Mouse (Mus musculus): Measurements from ENCODE around the gene Cbx1.
A peak's percentile ranks its signal among the peaks of the same experiment; 100 is the strongest.

The Cbx1 gene

GRCm38 (mm10) chr11:96788871-96789795 lies at the start of gene Cbx1:
Cbx1 (plus strand) TSS chr11:96789127.
- DNase-seq: peak; percentile 86

GRCm38 (mm10) chr11:96740796-96741195 lies 48.1 kb upstream of the Cbx1 start:
- no peak for DNase-seq

- DNase-seq: no peak
Measured at GRCm38 (mm10) chr11:96741995-96742394, 46.9 kb upstream of the Cbx1 start.

- DNase-seq: no peak
Measured at GRCm38 (mm10) chr11:96743000-96743399, 45.9 kb upstream of the Cbx1 start.

- no peak for DNase-seq
Measured at GRCm38 (mm10) chr11:96743891-96744290, 45.0 kb upstream of the Cbx1 start.

GRCm38 (mm10) chr11:96746648-96747047 lies 42.3 kb upstream of the Cbx1 start:
- no peak for DNase-seq

GRCm38 (mm10) chr11:96747555-96747954 lies 41.4 kb upstream of the Cbx1 start:
- no peak for DNase-seq

- DNase-seq: no peak
Measured at GRCm38 (mm10) chr11:96755298-96755697, 33.6 kb upstream of the Cbx1 start.

- DNase-seq: no peak
Measured at GRCm38 (mm10) chr11:96757421-96757820, 31.5 kb upstream of the Cbx1 start.

- DNase-seq: no peak
Measured at GRCm38 (mm10) chr11:96758402-96758801, 30.5 kb upstream of the Cbx1 start.

GRCm38 (mm10) chr11:96760042-96760441 lies 28.9 kb upstream of the Cbx1 start:
- peak; percentile 63 for DNase-seq

GRCm38 (mm10) chr11:96761984-96762383 lies 26.9 kb upstream of the Cbx1 start:
- DNase-seq: no peak

- peak; percentile 77 for DNase-seq
Measured at GRCm38 (mm10) chr11:96762742-96763470, 26.0 kb upstream of the Cbx1 start.

- no peak for DNase-seq
Measured at GRCm38 (mm10) chr11:96764511-96765350, 24.2 kb upstream of the Cbx1 start.

GRCm38 (mm10) chr11:96765645-96766044 lies 23.3 kb upstream of the Cbx1 start:
- DNase-seq: no peak

- no peak for DNase-seq
Measured at GRCm38 (mm10) chr11:96766555-96766954, 22.4 kb upstream of the Cbx1 start.

- no peak for DNase-seq
Measured at GRCm38 (mm10) chr11:96767096-96767495, 21.8 kb upstream of the Cbx1 start.

- DNase-seq: no peak
Measured at GRCm38 (mm10) chr11:96768240-96768639, 20.7 kb upstream of the Cbx1 start.

GRCm38 (mm10) chr11:96771274-96771975 lies 17.5 kb upstream of the Cbx1 start:
- no peak for DNase-seq

- no peak for DNase-seq
Measured at GRCm38 (mm10) chr11:96772413-96772812, 16.5 kb upstream of the Cbx1 start.

GRCm38 (mm10) chr11:96774536-96774935 lies 14.4 kb upstream of the Cbx1 start:
- DNase-seq: no peak

GRCm38 (mm10) chr11:96775063-96775462 lies 13.9 kb upstream of the Cbx1 start:
- DNase-seq: no peak
